Comparison of ENCODE assay signal across 10 mouse cellular contexts in genomic region chr13:56350705-56351400, GRCm38 (mm10). TPM values are rescaled to one million over a fixed set of nuclear protein-coding genes. Genes with fewer than 3 reads are reported as not detected.
DNase-seq lines count a peak whose midpoint lies in the region; ATAC-seq and TF ChIP-seq lines count a peak whose summit lies in the region.
"Had no signal": no experiment of that assay in that cellular context is flagged by ENCODE, and none has a peak within 500 bp of the region (broad histone marks: within the 10 kb centered on the region; RNA-seq: fewer than 3 reads in every experiment).

No protein-coding gene starts in this region.

- H3K27ac ChIP-seq in embryonic fibroblast, embryonic 13.5 days (ENCODE audit: insufficient read depth, low read length), result 0 out of 2 replicates have a peak overlapping the region, but pooled peaks have one; percentile 1
- peak overlapping the region; percentile 90 for H3K27ac ChIP-seq in limb, embryonic 11.5 days (replicated peaks; ENCODE audit: low read depth, low read length)
- no peak overlapping the region for H3K27ac ChIP-seq in forebrain, embryonic 16.5 days (ENCODE audit: low read length)

- H3K4me2 ChIP-seq in limb, embryonic 11.5 days (ENCODE audit: low read depth, severe bottlenecking), result no peak overlapping the region
- no peak overlapping the region for H3K4me2 ChIP-seq in forebrain, embryonic 16.5 days (ENCODE audit: low read length)

- H3K9me3 ChIP-seq in limb, embryonic 11.5 days (ENCODE audit: control insufficient read depth, low read length), result no peaks in the 10 kb centered on the region
- no peaks in the 10 kb centered on the region for H3K9me3 ChIP-seq in forebrain, embryonic 16.5 days (ENCODE audit: control insufficient read depth, low read length)

- no peak overlapping the region for H3K4me3 ChIP-seq in embryonic fibroblast, embryonic 13.5 days (ENCODE audit: insufficient read depth, low read length)
- no peak overlapping the region for H3K4me3 ChIP-seq in limb, embryonic 11.5 days (ENCODE audit: low read depth, low read length)
- H3K4me3 ChIP-seq in forebrain, embryonic 16.5 days (replicated peaks; ENCODE audit: low read length), result no peak overlapping the region

- no peak overlapping the region for H3K9ac ChIP-seq in limb, embryonic 11.5 days (ENCODE audit: low read length)
- no peak overlapping the region for H3K9ac ChIP-seq in forebrain, embryonic 16.5 days (replicated peaks; ENCODE audit: low read depth, low read length)

- peak; percentile 57 for DNase-seq in layer of hippocampus, adult 11-12 months (ENCODE audit: low spot score)
- no peak for DNase-seq in layer of hippocampus, adult 9-10 months (ENCODE audit: low spot score)
- peak; percentile 77 for DNase-seq in brain, adult 2 months (ENCODE audit: low read depth, low spot score)
- DNase-seq in limb, embryonic 11.5 days (ENCODE audit: low spot score), result peak; percentile 57
- no peak for DNase-seq in MN1 (ENCODE audit: low spot score)
- no peak for DNase-seq in ovary, postnatal 14 days (ENCODE audit: low spot score)
- DNase-seq: midbrain, embryonic 14.5 days; thymus, postnatal 4 days had no signal

- WGBS in limb, embryonic 11.5 days, result 67% methylated on average over 14 of the region's 14 CpGs
- WGBS in forebrain, embryonic 16.5 days, result 67% methylated on average over 14 of the region's 14 CpGs

- ATAC-seq in limb, embryonic 11.5 days (ENCODE audit: insufficient number of reproducible peaks, low FRiP score, low TSS enrichment, low read depth), result peak; percentile 70; the same call in 1 of the 2 replicates
- no peak for ATAC-seq in forebrain, embryonic 16.5 days

- no peak for TF ChIP-seq POLR2A in embryonic fibroblast, embryonic 13.5 days (IDR thresholded peaks at IDR 0.05; ENCODE audit: low read depth, low read length)

- no peaks in the 10 kb centered on the region for H3K36me3 ChIP-seq in limb, embryonic 11.5 days (ENCODE audit: control insufficient read depth, insufficient read depth, low read length)
- no peaks in the 10 kb centered on the region for H3K36me3 ChIP-seq in forebrain, embryonic 16.5 days (ENCODE audit: control insufficient read depth, insufficient read depth)

- H3K27me3 ChIP-seq in limb, embryonic 11.5 days (ENCODE audit: control insufficient read depth, insufficient read depth, low read length), result no peaks in the 10 kb centered on the region
- H3K27me3 ChIP-seq in forebrain, embryonic 16.5 days (replicated peaks; ENCODE audit: control insufficient read depth, insufficient read depth, low read length), result no peaks in the 10 kb centered on the region

- TF ChIP-seq CTCF in embryonic fibroblast, embryonic 13.5 days (IDR thresholded peaks at IDR 0.05; ENCODE audit: borderline replicate concordance, insufficient read depth, low read length), result no peak

- 0 out of 2 replicates have a peak, but pooled peaks cover 3% of the 10 kb centered on the region for H3K4me1 ChIP-seq in embryonic fibroblast, embryonic 13.5 days (ENCODE audit: control insufficient read depth, insufficient read depth, low read length)
- peaks cover 19% of the 10 kb centered on the region for H3K4me1 ChIP-seq in limb, embryonic 11.5 days (ENCODE audit: control insufficient read depth, insufficient read depth, low read length)
- no peaks in the 10 kb centered on the region; the same call in 1 of the 2 replicates for H3K4me1 ChIP-seq in forebrain, embryonic 16.5 days (replicated peaks; ENCODE audit: control insufficient read depth, insufficient read depth, low read length)

RNA-seq across cellular contexts. Expression of gene Cxcl14, which starts 54.5 kb away (rescaled TPM):
- 78.9 and 102 TPM in 2 replicates for polyA plus RNA-seq in embryonic fibroblast, embryonic 13.5 days (2011; ENCODE audit: insufficient read length, low read depth, missing spikeins)
- polyA plus RNA-seq in limb, embryonic 11.5 days (2014; fragmentation: Nextera tagmentation; extraction: Ambion mirVana), result 145 and 157 TPM in 2 replicates
- 12.8 and 20.9 TPM in 2 replicates for polyA plus RNA-seq in forebrain, embryonic 16.5 days (2015; fragmentation: Nextera tagmentation; extraction: Ambion mirVana)

Comparison
In these comparisons a context has a peak if more than half of its experiments do, and no peak if none do; other contexts are left out.
1. DNase-seq: peak in layer of hippocampus, adult 11-12 months (single experiment), brain, adult 2 months (single experiment) and limb, embryonic 11.5 days (single experiment); none in layer of hippocampus, adult 9-10 months (single experiment), MN1 (single experiment) and ovary, postnatal 14 days (single experiment).